Mouse (Mus musculus) liver, embryonic 16.5 days (tissue): Measurements from ENCODE around the gene Suv39h2. TPM values are rescaled to one million over a fixed set of nuclear protein-coding genes. Genes with fewer than 3 reads are reported as not detected.
A peak's percentile ranks its signal among the peaks of the same experiment; 100 is the strongest.

Source experiments
- ATAC-seq: fragments of 200-750 bp; cut with Nextera tagmentation; 2 replicates; pipeline ENCODE4 v1.8.0; 2017; ENCODE audit warnings: low read depth, mild to moderate bottlenecking, moderate number of reproducible peaks, moderate library complexity
- H3K27ac ChIP-seq: fragments of 300-500 bp; sonication (generic); 2 replicates; pipeline ENCODE4 v1.5.1; 2014; ENCODE audit warnings: mild to moderate bottlenecking, low read length
- H3K27me3 ChIP-seq: fragments of 300-500 bp; sonication (generic); 2 replicates; pipeline ENCODE4 v1.6.1; 2014; ENCODE audit warnings: low read depth, low read length, mixed read lengths; ENCODE audit not compliant: control insufficient read depth, insufficient read depth
- H3K36me3 ChIP-seq: fragments of 300-500 bp; sonication (generic); 2 replicates; pipeline ENCODE4 v1.6.1; 2014; ENCODE audit warnings: mild to moderate bottlenecking; ENCODE audit not compliant: control insufficient read depth, insufficient read depth
- H3K4me1 ChIP-seq: fragments of 300-500 bp; sonication (generic); 2 replicates; pipeline ENCODE4 v1.6.1; 2014; ENCODE audit warnings: low read depth, low read length, mixed read lengths; ENCODE audit not compliant: control insufficient read depth
- H3K4me2 ChIP-seq: fragments of 300-500 bp; sonication (generic); 2 replicates; pipeline ENCODE4 v1.6.1; 2014; ENCODE audit warnings: low read depth, low read length, mixed read lengths
- H3K4me3 ChIP-seq: fragments of 300-500 bp; sonication (generic); 2 replicates; pipeline ENCODE4 v1.5.1; 2014; ENCODE audit warnings: low read depth, mild to moderate bottlenecking, low read length
- H3K9ac ChIP-seq: fragments of 300-500 bp; sonication (generic); 2 replicates; pipeline ENCODE4 v1.6.1; 2014; ENCODE audit warnings: low read depth, low read length
- H3K9me3 ChIP-seq: fragments of 300-500 bp; sonication (generic); replicated peaks from 2 replicates; pipeline ENCODE4 v1.6.1; 2016; ENCODE audit warnings: low read length; ENCODE audit not compliant: control insufficient read depth
- WGBS: fragments of 180-500 bp; shearing (Covaris S2); extraction: QIAGEN DNeasy Blood & Tissue Kit; methylation state at CpG from one replicate; pipeline ENCODE4 v1.1.7; 2014; ENCODE audit not compliant: insufficient replicate concordance; 5-methylcytosine and 5-hydroxymethylcytosine counted together
- polyA plus RNA-seq: library from polyadenylated mRNA; unstranded; fragments of >200 nt; fragmentation: Nextera tagmentation; extraction: Ambion mirVana; gene quantifications from 2 replicates; pipeline ENCODE4 v1.2.1, GENCODE M21; 2015

Suv39h2 gene
- polyA plus RNA-seq, 1 experiment from 2014 or later: 3.7 TPM

- Histone ChIP-seq H3K4me3 (no peak overlapping the region), H3K9ac (no peak overlapping the region), H3K4me2 (no peak overlapping the region), H3K27me3 (no peaks in the 10 kb centered on the region), H3K9me3 (no peaks in the 10 kb centered on the region), H3K36me3 (peaks cover 5% of the 10 kb centered on the region), H3K4me1 (no peaks in the 10 kb centered on the region), H3K27ac (no peak overlapping the region)
- no peak for ATAC-seq
- 73% methylated on average over 7 of the region's 7 CpGs for WGBS
These were observed 36.9 kb downstream of the Suv39h2 start for GRCm38 (mm10) chr2:3437956-3438355.

GRCm38 (mm10) chr2:3435369-3436061 lies 39.3 kb downstream of the Suv39h2 start:
- ATAC-seq: no peak
- WGBS: 71% methylated on average over 6 of the region's 6 CpGs
- Histone ChIP-seq H3K36me3 (no peaks in the 10 kb centered on the region; the same call in 1 of the 2 replicates), H3K27ac (no peak overlapping the region), H3K4me3 (no peak overlapping the region), H3K9me3 (no peaks in the 10 kb centered on the region), H3K4me2 (no peak overlapping the region), H3K4me1 (no peaks in the 10 kb centered on the region), H3K9ac (no peak overlapping the region), H3K27me3 (no peaks in the 10 kb centered on the region)

- Histone ChIP-seq H3K4me3 (no peak overlapping the region), H3K9me3 (no peaks in the 10 kb centered on the region), H3K9ac (no peak overlapping the region), H3K27me3 (no peaks in the 10 kb centered on the region), H3K27ac (no peak overlapping the region), H3K36me3 (no peaks in the 10 kb centered on the region; the same call in 1 of the 2 replicates), H3K4me1 (no peaks in the 10 kb centered on the region), H3K4me2 (no peak overlapping the region)
- no peak for ATAC-seq
- 82% methylated on average over 9 of the region's 9 CpGs for WGBS
These were observed 43.9 kb downstream of the Suv39h2 start for GRCm38 (mm10) chr2:3430956-3431355.

- H3K27ac ChIP-seq: peak overlapping the region; percentile 18
- peak overlapping the region; percentile 87 for H3K4me3 ChIP-seq
- no peaks in the 10 kb centered on the region for H3K36me3 ChIP-seq
- H3K4me1 ChIP-seq: peaks cover 5% of the 10 kb centered on the region
- no peaks in the 10 kb centered on the region for H3K9me3 ChIP-seq
- under 1% methylated on average over 10 of the region's 10 CpGs for WGBS
- peak overlapping the region; percentile 73 for H3K9ac ChIP-seq
- H3K27me3 ChIP-seq: no peaks in the 10 kb centered on the region
- peak overlapping the region; percentile 92 for H3K4me2 ChIP-seq
- no peak for ATAC-seq
These were observed 50.3 kb downstream of the Suv39h2 start for GRCm38 (mm10) chr2:3424579-3424910.

GRCm38 (mm10) chr2:3423841-3424578 lies 50.8 kb downstream of the Suv39h2 start, which contains the start of gene Dclre1c:
Gene Dclre1c (plus strand): TSS chr2:3424131.
- Histone ChIP-seq H3K9me3 (no peaks in the 10 kb centered on the region), H3K4me1 (peaks cover 5% of the 10 kb centered on the region), H3K27me3 (no peaks in the 10 kb centered on the region), H3K36me3 (no peaks in the 10 kb centered on the region), H3K4me3 (peak within 1 kb of the TSS; percentile 87), H3K9ac (peak within 1 kb of the TSS; percentile 73), H3K4me2 (peak within 1 kb of the TSS; percentile 92), H3K27ac (peak within 1 kb of the TSS; percentile 56)
- peak; percentile 99 for ATAC-seq
- under 1% methylated on average over 29 of the region's 29 CpGs for WGBS

GRCm38 (mm10) chr2:3422548-3422947 lies 52.3 kb downstream of the Suv39h2 start, which contains the start of gene Meig1:
Gene Meig1 (minus strand): TSS chr2:3422648.
- H3K9ac ChIP-seq: peak within 1 kb of the TSS; percentile 57
- H3K27me3 ChIP-seq: peaks cover 6% of the 10 kb centered on the region; the same call in 1 of the 2 replicates
- no peaks in the 10 kb centered on the region for H3K36me3 ChIP-seq
- H3K4me2 ChIP-seq: peak within 1 kb of the TSS; percentile 92
- H3K9me3 ChIP-seq: no peaks in the 10 kb centered on the region
- peak within 1 kb of the TSS; percentile 56 for H3K27ac ChIP-seq
- WGBS: 54% methylated on average over 3 of the region's 3 CpGs
- H3K4me3 ChIP-seq: peak within 1 kb of the TSS; percentile 87
- no peak for ATAC-seq
- peaks cover 9% of the 10 kb centered on the region for H3K4me1 ChIP-seq

GRCm38 (mm10) chr2:3420157-3420556 lies 54.7 kb downstream of the Suv39h2 start:
- Histone ChIP-seq H3K4me3 (no peak overlapping the region), H3K27me3 (peaks cover 10% of the 10 kb centered on the region), H3K9me3 (no peaks in the 10 kb centered on the region), H3K4me2 (no peak overlapping the region), H3K27ac (no peak overlapping the region), H3K4me1 (peaks cover 9% of the 10 kb centered on the region), H3K9ac (no peak overlapping the region), H3K36me3 (no peaks in the 10 kb centered on the region)
- no peak for ATAC-seq
- WGBS: 69% methylated on average over 4 of the region's 4 CpGs

- 1% methylated on average over 38 of the region's 38 CpGs for WGBS
- peaks cover 10% of the 10 kb centered on the region for H3K27me3 ChIP-seq
- peak overlapping the region; percentile 53 for H3K4me3 ChIP-seq
- no peak overlapping the region for H3K27ac ChIP-seq
- no peaks in the 10 kb centered on the region for H3K9me3 ChIP-seq
- H3K36me3 ChIP-seq: no peaks in the 10 kb centered on the region
- ATAC-seq: peak; percentile 85
- H3K4me2 ChIP-seq: peak overlapping the region; percentile 70
- H3K9ac ChIP-seq: peak overlapping the region; percentile 25; the same call in 1 of the 2 replicates
- H3K4me1 ChIP-seq: peaks cover 4% of the 10 kb centered on the region
These were observed 55.9 kb downstream of the Suv39h2 start for GRCm38 (mm10) chr2:3418883-3419431.

- Histone ChIP-seq H3K9me3 (no peaks in the 10 kb centered on the region), H3K4me3 (no peak overlapping the region), H3K27ac (no peak overlapping the region), H3K27me3 (peaks cover 10% of the 10 kb centered on the region), H3K36me3 (no peaks in the 10 kb centered on the region), H3K4me1 (peaks cover 4% of the 10 kb centered on the region), H3K9ac (no peak overlapping the region), H3K4me2 (no peak overlapping the region)
- 47% methylated on average over 1 of the region's 1 CpGs for WGBS
- no peak for ATAC-seq
These were observed 59.2 kb downstream of the Suv39h2 start for GRCm38 (mm10) chr2:3415676-3416075.
